Mouse (Mus musculus): Measurements from ENCODE around the gene Atp5g1.
"Not testable (repeated sequence)": the region's sequence is repeated elsewhere in the genome, so short reads cannot be mapped to it uniquely, and the experiment has no call there.

Gene Atp5g1

GRCm38 (mm10) chr11:96075509-96076220 is at the start of gene Atp5g1:
TSS of gene Atp5g1 (minus strand) at chr11:96075670.
- DNase-seq: peak; percentile 91 to 97

DNA sequence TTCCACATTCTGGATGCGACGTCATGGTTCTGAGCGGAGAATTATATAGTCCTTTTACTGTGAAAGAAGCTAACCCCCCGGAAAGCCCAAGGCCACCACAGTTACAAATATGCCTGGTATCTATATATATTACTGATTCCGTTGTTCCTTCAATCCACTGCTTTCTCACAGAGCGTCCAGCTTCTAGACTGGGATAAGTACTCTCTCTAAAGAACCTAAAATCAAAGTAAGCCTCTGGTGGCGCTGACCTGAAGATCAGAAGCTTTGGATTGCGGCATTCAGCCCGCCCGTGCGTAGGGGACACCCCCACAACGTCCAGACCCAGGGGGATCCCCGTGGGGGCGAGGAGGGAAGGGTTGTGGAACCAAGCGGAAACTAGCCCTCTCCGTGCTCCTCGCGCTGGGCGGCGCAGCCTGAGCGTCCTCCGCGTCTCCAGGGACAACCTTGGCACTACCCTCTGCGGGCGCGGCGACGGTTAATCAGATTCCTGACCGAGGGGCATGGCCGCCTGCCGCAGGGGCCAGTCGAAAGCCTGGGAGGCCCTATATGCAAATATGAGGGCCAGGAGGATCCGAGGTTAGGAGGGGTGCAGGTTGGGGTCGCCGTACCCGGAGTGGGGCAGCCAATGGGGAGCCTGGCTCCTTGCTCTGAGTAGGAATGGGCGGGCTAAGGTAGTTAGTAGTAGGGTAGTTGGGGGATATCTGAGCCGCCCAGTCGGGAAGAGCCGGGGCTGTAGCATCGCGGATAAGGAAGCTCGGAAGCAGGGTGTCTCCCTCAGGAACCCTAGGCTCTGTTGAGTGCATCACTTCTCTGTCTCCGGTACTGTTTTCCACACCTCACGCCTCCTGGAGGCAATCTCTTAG is 48.8 kb upstream of the Atp5g1 start:
- DNase-seq: no peak

DNA sequence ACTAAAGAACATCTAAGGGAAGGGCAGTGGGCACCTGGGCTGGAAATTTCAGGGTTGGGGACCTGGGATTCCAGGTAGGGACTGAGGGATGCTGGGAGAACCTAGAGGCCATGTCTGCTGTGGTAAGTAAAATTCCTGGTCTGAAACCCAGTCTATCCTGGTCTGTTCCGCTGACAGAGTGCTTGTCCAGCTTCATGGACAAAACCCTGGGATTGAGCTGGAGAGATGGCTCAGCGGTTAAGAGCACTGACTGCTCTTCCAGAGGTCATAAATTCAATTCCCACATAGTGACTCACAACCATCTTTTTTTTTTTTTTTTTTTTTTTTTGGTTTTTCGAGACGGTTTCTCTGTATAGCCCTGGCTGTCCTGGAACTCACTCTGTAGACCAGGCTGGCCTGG is 47.3 kb upstream of the Atp5g1 start:
- DNase-seq: not testable (repeated sequence)

DNA sequence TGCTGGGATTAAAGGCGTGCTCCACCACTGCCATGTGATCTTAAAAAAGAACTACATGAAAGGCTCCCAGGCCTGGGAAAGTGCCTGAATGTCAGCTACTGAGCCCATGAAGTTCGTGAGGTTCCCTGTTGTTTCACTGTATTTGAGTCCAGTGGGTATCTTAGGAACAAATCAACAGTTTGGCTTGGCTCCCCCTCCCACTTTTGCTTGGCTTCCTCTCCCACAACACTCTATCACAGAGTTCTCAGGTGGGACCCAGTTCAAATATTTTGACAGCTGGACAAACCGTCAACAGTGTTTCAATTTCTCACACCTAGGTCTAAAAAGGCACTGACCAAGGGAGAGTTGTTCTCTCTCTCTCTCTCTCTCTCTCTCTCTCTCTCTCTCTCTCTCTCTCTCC is 43.9 kb upstream of the Atp5g1 start:
- DNase-seq: no peak

GRCm38 (mm10) chr11:96116925-96117324 is 41.5 kb upstream of the Atp5g1 start:
- not testable (repeated sequence) for DNase-seq

DNA sequence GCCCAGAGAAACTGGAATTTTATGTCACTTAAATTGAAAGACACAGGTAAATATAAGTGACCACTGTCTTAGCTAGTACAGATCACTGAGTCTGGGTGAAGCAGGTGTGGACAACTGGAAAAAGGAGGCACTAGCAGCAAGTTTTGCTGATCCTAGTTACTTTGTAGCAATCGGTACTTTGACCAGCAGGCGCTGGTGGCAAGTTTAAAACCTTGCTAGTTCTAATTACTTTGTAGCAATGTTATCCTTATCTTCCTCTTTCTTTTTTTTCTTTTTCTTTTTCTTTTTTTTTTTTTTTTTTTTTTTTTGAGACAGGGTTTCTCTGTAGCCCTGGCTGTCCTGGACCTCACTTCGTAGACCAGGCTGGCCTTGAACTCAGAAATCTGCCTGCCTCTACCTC is 40.6 kb upstream of the Atp5g1 start:
- DNase-seq: no peak

DNA sequence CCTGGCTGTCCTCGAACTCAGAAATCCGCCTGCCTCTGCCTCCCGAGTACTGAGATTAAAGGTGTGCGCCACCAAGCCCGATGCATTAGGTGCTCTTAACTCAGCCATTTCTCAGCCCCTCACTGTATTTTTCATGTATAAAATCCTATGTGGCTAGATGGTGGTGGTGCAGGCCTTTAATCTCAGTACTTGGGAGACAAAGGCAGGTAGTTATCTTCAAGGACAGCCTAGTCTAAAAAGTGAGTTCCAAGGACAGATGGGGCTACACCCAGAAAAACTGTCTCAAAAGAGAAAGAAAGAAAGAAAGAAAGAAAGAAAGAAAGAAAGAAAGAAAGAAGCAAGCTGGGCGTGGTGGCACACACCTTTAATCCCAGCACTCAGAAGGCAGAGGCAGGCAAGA is 39.9 kb upstream of the Atp5g1 start:
- DNase-seq: no peak

DNA sequence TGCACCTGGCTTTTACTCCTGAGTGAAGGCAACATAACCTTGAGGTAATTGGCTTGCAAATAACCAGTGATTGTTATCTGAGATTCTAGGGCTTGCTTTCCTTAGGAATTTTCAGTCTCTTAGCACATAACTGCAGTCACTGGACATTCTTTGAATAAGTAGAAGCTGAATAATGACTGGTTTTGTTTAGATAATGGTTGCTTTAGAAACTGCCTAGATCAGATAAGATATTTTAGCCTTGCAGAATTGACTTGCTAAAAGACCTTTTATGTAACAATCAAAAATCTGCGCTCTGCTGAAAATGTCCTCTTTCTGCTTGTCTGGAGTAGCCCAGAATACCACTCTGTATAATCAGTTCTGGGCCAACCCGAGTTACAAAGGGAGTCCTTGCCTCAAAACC is 38.6 kb upstream of the Atp5g1 start:
- DNase-seq: no peak

DNA sequence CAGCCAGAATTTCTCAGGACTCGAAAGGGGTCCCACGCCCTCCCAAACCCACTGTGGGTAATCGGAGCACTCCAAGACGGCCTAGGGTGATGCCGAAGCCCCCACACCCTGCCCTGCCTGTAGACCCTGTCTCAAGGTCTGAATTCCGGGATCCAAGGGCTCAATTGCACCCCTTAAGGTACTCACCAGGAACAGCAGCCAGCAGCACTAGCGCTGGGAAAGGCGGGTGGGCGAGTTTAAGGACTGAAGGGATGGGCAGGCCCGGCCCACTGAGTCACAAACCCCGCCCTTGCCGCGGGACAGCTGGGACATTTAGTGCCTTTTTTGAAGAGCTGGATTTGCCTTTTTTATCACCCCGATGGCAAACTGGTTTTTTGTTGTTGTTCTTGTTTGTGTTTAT is 36.3 kb upstream of the Atp5g1 start, which contains the start of gene Calcoco2:
TSS of gene Calcoco2 (minus strand) at position 214 of the 400 bp plus-strand sequence.
- no peak for DNase-seq

- DNase-seq: not testable (repeated sequence)
Measured at GRCm38 (mm10) chr11:96110950-96111349, 35.5 kb upstream of the Atp5g1 start.

GRCm38 (mm10) chr11:96108376-96108775 is 32.9 kb upstream of the Atp5g1 start:
- DNase-seq: no peak

DNA sequence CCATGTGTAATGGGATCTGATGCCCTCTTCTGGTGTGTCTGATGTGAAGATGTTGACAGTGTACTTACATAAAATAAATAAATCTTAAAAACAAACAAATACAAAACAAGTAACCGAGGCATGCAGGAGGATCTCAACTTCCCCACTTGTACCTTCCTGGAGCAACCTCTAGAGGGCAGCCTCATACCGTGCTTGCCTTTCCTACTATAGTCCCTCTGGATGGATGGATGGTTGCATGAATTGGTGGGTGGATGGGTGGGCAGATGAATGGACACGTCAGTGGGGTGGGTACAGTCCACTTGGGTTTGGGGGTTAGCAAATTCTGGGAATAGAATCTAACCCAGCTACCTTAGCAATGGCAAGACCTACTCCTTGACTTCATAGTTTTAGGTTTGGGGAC is 17.9 kb upstream of the Atp5g1 start:
- DNase-seq: peak in 1 of 2 experiments; percentile 33

DNA sequence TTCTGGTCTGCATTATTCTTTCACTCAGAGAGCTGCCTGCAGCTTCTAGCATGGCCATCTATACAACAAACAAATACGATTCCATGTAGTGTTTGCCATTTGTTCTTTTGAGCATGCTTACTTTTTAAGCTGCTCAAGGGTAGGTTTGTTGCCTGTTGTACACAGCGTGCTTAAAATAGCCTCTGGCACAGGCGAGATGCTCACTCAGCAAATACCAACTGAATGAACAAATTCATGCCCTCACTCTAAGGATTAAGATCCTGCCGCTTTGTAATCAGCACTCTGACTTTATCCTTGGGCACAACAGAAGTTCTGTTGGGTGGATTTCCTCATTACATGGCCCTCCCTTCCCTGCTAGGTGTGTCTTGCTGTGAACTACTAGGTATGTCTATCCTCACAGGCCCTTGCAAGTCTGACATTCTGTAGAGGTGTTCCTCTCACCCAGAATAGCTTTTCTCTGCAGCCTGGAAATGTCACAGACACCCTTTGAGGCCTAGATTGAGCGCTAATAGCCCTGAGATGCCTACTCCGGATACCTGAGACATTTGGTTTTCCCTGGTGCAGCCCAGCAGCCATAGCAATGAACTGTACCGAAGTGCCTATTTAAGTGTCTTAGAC is 17.3 kb upstream of the Atp5g1 start:
- DNase-seq: no peak

DNA sequence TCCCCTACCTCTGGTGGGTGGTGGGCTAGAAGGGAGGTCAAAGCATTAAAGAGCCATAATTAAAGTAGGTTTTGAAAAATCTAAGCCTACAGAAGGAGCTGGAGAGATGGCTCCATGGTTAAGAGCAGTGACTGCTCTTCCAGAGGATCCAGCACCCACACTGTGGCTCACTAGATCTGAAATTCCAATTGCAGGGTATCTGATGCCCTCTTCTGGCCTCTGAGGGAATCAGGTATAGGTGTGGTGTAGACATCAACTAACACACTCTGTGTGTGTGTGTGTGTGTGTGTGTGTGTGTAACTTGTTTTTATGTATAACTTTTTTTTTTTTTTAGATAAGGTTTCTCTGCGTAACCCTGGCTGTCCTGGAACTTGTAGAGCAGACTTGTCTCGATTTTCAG is 15.6 kb upstream of the Atp5g1 start:
- no peak for DNase-seq

GRCm38 (mm10) chr11:96087981-96088380 is 12.5 kb upstream of the Atp5g1 start:
- DNase-seq: no peak

DNA sequence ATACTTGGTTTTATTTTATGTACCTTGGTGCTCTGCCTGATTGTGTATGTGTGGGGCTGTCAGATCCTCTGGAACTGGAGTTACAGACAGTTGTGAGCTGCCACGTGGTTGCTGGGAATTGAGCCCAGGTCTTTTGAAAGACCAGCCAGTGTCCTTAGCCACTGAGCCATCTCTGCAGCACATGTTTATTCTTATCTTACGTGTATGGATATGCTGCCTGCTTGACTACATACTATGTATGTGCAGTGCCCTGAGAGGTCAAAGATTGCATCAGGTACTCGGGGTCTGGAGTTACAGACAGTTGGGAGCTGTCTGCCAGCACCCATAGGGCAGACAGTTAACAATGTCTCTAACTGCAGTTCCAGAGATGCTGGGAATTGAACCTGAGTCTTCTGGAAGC is 7.2 kb upstream of the Atp5g1 start:
- no peak for DNase-seq

DNA sequence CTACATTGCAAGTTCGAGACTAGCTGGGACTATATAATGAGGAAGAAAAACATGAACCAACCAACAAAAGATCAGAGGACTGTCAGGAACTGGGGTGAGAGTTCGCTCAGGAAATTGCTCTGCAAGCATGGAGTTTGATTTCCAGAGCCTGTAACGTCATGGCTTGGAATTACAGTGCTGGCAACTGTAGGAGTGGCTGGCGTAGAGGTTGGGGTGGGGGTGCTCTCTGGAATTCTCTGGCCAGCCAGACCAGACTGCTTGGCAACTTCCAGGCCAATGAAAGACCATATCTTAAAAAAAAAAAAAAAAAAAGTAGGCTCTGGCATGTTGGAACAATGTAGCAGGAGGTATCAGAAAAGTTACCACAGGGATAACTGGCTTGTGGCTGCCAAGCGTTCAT is 5.3 kb upstream of the Atp5g1 start:
- no peak for DNase-seq

DNA sequence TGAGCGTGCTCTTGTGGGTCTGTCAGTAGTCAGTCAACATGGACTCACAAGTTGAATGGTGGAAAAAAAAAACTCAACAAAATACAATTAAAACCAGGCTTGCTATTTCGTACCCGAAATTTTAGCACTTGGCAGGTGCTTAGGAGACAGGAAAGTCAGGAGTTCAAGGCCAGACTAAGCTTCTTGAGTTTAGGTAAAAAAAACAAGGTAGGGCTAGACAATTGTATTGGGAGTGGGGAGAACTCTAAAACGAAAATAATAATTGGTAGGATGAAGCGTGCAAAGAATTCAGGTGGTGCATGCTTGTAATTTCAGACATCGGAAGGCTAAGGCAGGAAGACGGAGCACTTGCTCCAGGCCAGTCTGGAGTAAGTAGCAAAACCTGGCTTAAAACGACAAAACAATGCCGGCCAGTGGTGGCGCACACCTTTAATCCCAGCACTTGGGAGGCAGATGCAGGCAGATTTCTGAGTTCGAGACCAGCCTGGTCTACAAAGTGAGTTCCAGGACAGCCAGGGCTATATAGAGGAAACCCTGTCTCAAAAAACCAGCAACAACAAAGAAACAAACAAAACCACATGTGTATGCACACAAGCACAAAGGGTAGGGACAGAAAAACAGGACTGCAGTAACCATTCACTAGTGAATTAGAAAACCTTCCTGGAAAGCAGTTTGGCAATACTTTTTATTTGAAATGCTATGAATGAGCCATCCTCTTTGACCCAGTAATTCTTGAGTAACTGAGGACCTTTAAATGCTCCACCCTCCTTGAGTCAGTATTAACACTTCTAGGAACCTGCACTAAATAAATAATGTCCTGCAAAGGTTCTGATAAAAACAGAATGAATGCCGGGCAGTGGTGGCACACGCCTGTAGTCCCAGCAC is 993 bp upstream of the Atp5g1 start:
- DNase-seq: no peak

GRCm38 (mm10) chr11:96075177-96075508 is 327 bp downstream of the Atp5g1 start:
- DNase-seq: peak in 1 of 2 experiments; percentile 16

GRCm38 (mm10) chr11:96074351-96075176 is 906 bp downstream of the Atp5g1 start:
- no peak for DNase-seq

- DNase-seq: no peak
Measured at GRCm38 (mm10) chr11:96073295-96073993, 2.0 kb downstream of the Atp5g1 start.
